Mouse (Mus musculus) layer of hippocampus, adult 18-20 months (tissue): ENCODE measurements around the gene Apex2. TPM values are rescaled to one million over a fixed set of nuclear protein-coding genes. Genes with fewer than 3 reads are reported as not detected.

Experiments used
- DNase-seq, 2 experiments: peaks; one replicate each; pipeline ENCODE4 v3.0.0; 2022; ENCODE audit warnings: low spot score in 2 of 2
- long read RNA-seq: library from polyadenylated mRNA; stranded (forward); transcript quantifications from one replicate; pipeline ENCODE4 v2.0.0, GENCODE M21; 2021
- total RNA-seq, 2 experiments: library from RNA; stranded (reverse); gene quantifications; 2 replicates each; pipeline ENCODE4 v1.2.3; 2021

The Apex2 gene
- 10 to 100 TPM; 10.1 to 13.9 TPM for total RNA-seq
- long read RNA-seq, partial matches to known transcripts, result 0 of 4 reads
- long read RNA-seq, other reads (novel, unspliced or antisense), result 1 of 4 reads

DNA sequence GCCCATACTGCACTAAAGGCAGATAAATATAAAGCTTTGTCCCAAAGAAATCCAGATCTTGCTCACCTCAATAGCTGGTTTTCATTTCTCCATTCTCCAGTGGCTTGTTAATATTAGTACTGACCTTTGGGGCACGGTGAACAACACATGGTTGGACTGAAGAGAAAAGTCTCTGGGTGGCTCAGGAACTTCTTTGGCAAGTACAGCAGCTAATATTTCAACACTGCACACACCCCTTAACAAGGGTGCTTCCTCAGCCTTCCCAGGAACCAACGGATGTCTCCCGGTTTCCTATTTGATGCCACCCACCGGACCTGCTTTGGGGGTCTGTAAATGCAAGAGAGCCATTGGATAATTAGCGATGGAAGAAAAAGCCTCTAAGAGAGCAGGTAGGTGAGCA is at the start of gene Apex2:
TSS of gene Apex2 (minus strand) at position 173 of the 400 bp plus-strand sequence.
- no peak for DNase-seq

DNA sequence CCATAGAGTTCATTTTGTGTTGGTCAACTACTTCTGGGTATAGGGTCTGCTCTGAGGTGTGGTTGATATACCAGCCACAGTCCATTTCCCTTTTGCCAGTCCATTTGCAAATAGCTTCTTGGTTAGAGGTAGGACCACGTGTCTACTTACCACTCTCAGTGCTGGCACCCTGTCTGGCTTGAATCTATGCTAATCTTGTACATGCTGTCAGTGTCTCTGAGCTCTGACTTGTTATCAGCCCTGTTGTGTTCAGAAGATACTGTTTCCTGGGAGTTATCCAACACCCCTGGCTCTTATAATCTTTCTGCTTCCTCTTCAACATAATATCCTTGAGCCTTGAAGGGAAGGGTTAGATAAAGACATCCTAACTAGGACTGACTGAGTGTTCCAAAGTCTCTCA is 46.8 kb upstream of the Apex2 start:
- no peak for DNase-seq

DNA sequence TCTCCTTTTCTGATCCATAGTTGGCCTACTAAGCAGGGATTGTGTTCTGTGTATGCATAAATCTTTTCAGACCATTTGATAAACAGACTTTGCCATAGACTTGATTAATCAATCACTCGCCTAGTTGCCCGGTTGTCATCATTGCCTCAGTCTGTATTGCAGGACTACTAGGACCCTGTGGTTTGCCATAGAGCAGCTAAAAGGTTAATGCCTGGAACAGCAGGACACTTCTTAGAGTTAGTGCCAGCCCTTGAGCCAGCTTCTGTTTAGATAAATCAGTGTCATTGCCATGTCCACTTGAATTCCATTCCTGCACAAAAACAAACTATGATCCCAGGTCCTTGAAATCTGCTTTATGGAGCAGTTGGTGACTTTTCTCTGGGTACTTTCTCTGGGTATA is 9.2 kb upstream of the Apex2 start:
- DNase-seq, result no peak

DNA sequence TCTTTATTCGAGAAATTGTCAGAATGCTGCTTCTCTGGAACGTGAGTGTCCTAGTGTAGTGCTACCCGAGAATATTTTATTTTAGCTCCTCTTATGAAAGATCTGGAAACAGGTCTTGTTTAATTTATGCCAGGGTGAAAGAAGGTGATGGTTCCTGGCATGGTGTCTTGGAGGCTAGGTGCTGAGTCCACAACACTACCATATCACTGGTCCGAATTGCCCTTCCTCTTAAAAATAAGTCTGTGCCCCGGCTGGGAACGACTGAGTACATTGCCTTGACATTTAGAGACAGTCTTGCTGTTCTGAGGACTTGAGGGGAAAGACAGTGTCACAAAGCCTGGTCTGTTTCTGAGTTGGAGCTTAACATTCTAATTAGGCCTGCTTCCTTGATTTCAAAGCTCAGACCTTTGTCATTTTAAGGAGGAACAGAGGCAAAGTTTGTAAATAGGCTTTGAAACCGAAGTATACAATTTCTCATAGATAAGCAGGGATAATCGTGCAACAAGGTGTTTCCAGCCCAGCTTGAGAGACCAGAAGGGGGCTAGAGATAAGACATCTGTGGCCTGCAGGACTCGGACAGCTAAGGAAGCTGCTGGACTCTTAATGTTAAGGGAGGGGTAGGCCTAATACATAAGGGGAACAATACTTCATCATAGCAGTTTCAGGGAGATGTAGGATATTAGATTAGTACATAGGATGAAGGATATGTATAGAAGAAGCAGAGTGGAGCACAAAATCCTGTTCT is 5.5 kb upstream of the Apex2 start:
- no peak for DNase-seq

DNA sequence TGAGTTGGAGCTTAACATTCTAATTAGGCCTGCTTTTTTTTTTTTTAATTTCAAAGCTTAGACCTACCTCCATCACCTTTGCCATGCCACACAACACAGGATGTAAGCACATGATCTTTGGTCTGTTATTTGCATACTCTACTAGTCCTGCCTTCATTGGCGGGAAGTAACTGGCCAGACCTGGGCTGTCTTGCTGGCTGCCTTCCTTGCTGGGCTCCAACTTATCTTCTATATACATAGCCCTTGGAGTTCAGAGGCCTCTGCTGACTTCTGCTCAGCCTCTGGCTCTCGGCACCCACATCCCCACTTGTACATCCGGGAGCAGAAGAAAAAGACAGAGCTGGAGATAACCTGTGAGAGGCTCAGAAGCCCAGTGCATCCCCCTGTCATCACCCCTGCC is 4.5 kb upstream of the Apex2 start:
- no peak for DNase-seq

DNA sequence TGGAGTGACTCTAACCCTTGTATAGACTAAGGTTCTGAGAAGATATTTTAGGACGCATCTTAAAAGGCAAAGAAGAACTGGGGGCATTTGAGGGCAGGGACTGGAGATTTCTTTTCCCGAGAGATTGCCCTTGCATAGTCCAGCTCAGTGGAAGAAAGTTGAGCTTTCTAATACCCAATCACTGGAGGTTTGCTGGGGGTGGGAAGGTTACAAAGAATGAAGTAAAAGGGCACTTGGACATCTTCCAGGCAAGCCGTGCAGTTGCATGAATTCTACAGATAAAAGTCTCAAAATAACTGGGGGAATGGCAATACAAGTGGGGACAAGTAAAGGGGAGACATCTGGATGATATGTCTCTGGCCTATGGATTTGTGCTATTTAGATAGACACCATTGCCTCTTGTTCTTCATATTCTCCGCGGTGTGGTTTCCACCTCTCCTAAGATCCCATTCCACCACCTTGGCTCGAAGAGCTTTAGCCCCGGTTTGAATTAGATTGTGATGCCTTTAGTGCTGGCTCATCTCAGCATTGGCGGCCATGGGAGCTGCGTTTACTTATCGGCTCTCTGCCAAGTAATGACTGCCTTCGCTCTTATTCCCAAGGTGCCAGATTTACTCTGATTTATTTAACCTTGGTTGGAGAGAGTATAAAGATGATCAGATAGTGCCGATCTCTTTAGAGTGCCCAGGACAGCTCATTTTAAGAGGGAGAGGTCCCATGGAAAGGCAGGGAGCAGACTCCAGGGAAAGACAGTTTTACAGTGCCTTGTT is 3.8 kb upstream of the Apex2 start:
- no peak for DNase-seq

DNA sequence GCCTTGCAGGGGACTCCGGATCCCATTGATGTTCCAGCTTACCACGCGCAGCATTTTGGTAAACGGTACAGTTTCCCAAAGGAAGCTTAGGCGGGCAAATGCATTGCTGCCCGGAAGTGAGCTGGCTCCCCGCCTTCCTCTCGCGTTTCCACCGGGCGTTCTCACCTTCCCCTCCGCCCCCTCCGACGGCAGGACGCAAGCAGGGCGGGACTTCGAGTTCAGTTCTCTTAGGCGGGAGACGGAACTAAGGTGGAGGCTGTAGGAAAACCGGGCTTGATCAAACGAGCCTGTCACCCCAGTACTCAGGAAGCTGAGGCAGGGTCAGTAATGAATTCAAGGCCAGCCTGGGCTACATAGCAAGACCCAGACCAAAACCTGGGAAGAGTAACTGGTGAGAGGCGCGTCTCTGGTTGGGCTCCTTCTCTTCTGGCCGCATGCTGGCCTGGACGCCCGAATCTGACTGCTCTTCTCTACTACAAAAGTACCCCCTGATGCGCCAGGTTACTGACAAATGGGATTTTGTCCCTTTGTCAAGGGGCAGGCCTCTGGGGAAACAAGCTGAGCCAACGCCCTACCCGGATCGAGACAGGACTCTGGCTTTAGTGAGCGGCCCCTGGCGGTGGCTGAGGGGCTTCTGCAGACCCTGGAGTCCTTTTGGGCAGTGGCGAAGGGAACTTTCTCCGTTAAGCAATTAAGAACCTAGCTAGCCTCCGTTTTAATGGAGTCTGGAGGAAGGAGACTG is 1.5 kb downstream of the Apex2 start, which contains the start of gene Pfkfb1:
TSS of gene Pfkfb1 (plus strand) at position 207 of the 742 bp plus-strand sequence.
- peak; percentile 60 to 73 for DNase-seq

DNA sequence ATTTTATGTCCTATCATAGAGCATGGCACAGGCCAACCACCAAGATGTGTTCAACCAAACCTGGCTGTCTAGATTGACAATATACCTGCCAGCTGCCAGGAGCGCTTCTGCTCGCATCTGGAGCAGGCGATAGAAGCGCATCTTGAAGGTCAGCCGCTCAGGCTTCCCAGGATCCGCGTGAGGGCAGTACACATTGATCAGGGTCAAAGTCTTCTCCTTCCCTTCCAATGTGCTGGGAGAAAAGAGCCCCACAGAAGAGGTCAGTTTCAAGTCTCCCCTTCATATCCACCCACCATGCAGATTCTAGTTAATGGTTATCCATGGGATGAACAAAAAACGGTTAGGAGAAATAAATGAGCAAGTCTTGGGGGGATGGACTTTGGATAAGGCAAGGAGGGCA is 4.6 kb downstream of the Apex2 start:
- no peak for DNase-seq

DNA sequence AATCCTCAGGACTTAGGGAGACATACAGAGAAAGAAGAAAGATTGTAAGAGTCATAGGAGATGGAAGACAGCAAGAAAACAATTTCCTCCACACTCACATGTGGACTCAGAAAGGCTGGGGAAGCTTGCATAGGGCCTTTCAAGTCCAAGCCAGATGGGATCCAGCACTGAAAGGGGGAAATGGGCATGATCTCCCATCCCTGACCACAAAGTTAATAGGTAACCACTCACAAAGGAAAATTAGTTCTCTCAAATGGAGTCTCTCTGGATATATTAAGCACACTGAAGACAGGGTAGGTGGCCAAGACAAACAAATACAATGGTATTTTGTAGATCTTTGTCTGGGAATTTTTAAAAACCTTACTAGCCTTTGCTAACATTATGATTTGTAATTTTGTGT is 7.7 kb downstream of the Apex2 start:
- DNase-seq, result no peak

DNA sequence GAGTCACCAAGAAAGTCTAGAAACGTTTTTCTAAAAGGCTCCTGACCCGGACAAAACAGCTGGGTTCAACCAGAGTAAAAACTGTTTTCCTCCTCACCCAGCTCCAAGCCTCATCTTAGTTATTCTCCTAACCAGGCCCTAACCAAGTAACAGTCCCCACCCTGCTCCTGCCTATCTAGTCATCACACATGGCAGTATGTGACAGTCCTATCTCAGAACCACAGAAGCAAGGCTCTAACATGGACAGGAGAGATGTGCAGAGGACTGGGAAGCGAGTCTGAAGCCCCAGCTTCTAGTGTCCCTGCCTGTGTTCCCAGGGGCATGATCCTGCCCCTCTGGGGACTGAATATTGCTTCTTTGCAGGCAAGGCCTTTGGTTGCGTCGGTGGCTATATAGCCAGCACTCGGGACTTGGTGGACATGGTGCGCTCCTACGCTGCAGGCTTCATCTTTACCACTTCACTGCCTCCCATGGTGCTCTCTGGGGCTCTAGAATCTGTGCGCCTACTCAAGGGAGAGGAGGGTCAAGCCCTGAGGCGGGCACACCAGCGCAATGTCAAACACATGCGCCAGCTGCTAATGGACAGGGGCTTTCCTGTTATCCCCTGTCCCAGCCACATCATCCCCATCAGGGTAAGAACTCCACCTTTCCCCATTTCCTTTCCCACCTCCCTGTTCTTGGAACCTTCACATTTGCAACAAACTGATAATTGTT is 24.9 kb downstream of the Apex2 start:
- DNase-seq, result no peak

DNA sequence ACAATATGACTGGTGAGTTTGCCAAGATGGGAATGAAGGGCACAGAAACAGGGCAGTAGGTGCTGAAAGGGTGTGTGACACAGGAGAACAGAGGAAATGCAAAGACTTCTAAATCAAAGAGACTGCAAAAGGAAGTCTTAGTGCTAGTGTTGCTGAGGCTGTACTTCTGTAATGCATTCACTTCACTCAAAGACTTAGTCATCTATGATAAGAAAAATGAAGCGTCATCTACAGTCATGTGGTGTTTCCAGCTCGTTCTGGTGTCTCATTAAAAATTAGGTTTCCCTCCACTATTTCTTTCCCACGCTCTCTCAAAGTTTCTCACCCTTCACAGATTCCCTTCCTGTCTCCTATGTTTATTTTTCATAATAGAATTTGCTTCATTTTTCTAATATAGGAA is 35.6 kb downstream of the Apex2 start:
- DNase-seq, result no peak

DNA sequence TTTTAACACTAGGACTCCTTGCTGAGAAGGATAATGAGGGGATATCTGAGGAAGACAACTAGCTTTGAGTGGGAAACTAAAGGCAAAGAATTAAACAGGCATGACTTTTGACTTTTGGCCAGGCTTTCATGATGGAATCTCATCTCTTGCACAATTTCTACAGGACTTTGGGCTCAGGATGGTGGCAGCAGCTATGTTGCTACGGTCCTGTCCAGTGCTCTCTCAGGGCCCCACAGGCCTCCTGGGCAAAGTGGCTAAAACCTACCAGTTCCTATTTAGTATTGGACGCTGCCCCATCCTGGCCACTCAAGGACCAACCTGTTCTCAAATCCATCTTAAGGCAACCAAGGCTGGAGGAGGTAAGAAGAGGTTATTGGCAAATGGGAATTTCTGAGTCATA is 37.7 kb downstream of the Apex2 start:
- DNase-seq, result no peak

DNA sequence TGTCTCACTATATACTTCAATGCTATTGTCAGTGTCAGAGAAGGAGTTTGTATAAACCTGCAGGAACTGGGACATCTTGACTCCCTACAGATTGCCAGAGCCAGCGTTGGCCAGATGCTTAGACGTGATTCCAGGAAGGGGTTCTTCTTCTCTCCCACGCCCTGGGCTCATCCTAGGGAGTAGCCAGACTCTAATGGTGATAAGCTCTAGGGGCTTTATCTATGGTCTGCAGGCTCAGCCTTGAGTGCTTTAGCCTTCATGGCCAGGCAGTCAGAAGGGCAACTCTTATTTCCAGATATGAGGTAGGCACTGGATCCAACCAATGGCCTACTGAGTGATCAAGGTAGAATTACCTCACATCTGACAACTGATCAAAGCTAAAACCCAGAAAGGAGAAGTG is 40.0 kb downstream of the Apex2 start:
- DNase-seq, result no peak

DNA sequence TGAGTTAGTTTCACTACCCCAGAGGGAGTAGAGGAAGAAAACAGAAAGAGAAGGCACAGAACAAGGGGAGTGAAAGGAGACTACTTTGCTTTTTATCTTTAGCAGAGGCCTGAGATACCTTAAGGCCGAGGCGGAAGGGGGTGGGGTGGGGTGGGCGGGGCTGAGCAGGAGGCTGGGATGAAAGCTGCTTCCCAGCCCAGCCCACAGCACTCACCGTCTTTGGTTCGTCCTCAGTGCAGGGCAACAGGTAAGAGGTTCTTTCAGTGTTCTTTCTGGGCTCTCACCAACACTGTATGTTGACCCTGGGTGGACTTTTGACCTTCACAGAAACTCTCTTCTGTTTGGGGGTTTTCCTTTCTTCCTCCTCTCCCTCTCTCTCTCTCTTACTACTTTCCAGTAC is 42.4 kb downstream of the Apex2 start, which contains the start of gene Alas2:
TSS of gene Alas2 (plus strand) at position 137 of the 400 bp plus-strand sequence.
- no peak for DNase-seq

DNA sequence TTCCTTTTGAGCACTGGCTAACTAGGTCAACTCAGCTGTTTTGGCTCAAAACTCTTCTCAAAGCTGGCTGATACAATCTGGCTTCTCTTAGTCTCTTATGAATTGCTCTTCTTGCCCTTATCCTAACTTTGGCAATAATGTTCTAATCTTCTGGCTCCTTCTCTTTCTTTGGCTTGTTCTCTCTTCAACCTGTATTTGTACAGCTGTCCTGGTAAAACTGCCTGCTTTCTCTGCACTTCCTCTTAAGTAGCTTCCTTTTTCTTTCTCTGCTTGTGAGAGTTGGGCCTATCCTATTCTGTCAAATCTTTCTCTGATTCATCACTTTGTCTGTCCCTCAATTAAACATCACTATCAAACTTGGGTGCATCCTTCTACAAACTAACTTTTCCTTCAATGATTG is 48.0 kb downstream of the Apex2 start:
- no peak for DNase-seq

DNA sequence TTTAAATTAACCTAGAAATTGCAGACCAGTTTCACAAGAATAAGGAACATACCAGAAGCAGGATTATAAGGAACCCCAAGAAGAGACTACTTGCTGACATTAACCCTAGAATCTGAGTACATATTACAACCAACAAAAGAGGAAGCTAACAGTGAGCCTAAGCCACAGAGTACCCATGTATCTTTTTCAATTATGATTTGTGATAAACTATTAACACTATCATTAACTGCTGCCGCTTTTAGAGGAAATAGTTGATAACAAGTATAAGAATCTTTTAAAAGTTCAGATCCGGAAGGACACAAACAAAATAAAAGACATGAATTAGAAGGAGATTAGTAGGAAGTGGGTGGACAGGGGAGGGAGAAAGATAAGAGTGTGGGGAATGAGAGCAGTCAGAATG is 49.6 kb downstream of the Apex2 start:
- DNase-seq, result no peak

DNA sequence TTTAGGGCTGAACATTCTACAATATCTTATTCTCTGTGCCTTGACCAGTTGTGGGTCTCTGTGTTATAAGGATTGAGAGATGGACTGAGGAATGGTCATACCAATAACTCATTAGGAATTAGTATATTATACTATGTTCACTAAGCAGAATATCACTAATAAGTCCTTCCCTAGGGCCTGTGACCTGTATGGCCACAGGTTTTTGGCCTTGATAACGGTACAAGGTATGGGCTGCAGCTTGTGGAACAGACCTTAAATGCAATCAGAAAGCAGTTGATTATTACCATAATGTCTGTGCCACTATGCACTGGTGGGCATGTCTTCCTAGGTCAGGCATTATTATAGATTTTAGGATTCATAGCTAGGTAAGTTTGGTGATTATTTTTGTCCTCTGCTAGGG is 73.2 kb downstream of the Apex2 start:
- no peak for DNase-seq

DNA sequence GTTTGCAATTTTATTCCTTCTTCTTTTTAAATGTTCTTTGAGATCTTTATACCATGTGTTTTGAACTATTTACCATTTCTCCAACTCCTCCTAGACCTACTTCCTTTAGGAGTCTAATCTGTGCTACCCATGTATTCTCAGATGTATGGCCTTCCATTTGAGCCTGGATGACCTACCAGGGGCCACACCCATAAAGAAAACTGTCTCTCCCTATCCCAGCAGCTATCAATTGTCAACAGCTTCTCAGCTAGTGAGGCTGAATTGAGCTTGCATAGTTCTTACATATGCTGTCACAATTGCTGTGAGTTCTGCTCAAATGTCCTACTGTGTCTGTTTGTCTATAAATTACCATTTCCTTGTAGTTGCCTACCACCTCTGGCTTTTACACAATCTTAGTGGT is 73.7 kb downstream of the Apex2 start:
- DNase-seq, result no peak

DNA sequence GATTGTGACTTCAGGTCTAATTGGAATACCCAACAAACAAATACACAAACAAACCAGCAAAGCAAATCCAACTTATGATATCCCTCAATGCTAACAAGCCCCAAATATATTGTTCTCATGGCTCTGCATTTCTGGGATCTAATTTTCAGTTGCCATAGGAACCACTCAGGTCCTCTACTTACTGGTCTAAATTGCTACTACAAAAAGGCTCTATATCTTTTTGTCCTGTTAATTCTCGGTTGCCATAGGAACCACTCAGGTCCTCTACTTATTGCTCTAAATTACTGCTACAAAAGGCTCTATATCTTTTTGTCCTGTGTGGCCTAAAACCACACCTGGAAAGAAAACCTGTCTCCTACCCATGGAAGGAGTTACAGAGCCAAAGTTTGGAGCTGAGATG is 75.5 kb downstream of the Apex2 start:
- no peak for DNase-seq

DNA sequence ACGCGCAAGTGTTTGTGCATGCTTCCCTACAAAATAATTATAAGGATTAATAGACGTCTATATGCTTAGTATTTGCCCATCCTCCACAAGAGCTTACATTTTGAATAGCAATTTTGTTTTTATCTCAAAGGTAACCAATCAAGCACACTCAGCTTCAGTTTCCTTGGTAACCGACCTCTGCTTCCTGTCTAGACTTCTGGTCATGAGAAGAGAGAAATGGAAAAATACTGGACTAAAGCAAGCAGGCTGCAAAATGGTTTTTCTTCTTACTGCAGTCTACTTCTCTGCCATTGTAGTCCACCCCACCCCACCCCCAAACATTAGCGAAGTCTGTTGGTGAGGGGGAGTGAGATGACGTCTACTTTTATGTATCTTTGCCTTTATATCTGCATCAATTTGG is 78.4 kb downstream of the Apex2 start:
- DNase-seq, result no peak

DNA sequence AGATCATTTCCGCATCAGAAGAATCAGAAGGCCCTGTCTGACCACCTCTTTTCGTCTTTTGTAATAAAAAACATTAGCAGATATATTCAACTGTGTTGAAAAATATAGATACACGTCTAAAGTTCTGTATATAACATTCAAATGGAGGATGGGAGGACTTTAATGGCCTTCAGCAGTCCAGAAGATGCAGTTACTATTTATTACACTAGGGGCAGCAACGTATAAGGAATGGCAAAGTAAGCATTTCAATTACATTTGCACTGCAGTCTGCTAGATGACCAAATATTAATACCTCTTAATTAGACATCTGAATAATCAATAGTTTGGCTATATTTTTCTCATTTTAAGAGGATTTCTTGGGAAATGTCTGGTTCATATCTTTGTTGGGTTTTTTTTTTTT is 79.0 kb downstream of the Apex2 start:
- DNase-seq, result peak in 1 of 2 experiments; percentile 63
